Mouse (Mus musculus) heart, embryonic 10.5 days (tissue): ENCODE measurements around the gene Ugt1a10. TPM values are rescaled to one million over a fixed set of nuclear protein-coding genes. Genes with fewer than 3 reads are reported as not detected.

Experiments used
- DNase-seq: peaks from one replicate; pipeline ENCODE4 v3.0.0-alpha.2; 2017; ENCODE audit warnings: low spot score
- H3K27ac ChIP-seq: fragments of 300-500 bp; sonication (generic); 2 replicates; pipeline ENCODE4 v1.5.1; 2016; ENCODE audit warnings: mild to moderate bottlenecking
- H3K27me3 ChIP-seq: fragments of 300-500 bp; sonication (generic); 2 replicates; pipeline ENCODE4 v1.6.1; 2016; ENCODE audit warnings: mild to moderate bottlenecking; ENCODE audit not compliant: poor library complexity, insufficient read depth, severe bottlenecking
- H3K36me3 ChIP-seq: fragments of 300-500 bp; sonication (generic); 2 replicates; pipeline ENCODE4 v1.6.1; 2016; ENCODE audit warnings: mild to moderate bottlenecking, moderate library complexity
- H3K4me1 ChIP-seq: fragments of 300-500 bp; sonication (generic); 2 replicates; pipeline ENCODE4 v1.6.1; 2016; ENCODE audit warnings: mild to moderate bottlenecking
- H3K4me3 ChIP-seq: fragments of 300-500 bp; sonication (generic); 2 replicates; pipeline ENCODE4 v1.5.1; 2016; ENCODE audit warnings: mild to moderate bottlenecking, moderate library complexity
- H3K9me3 ChIP-seq: fragments of 300-500 bp; sonication (generic); 2 replicates; pipeline ENCODE4 v1.6.1; 2016; ENCODE audit warnings: mild to moderate bottlenecking, moderate library complexity
- WGBS: fragments of 180-500 bp; shearing (Covaris S2); methylation state at CpG from one replicate; pipeline ENCODE4 v1.1.7; 2016; 5-methylcytosine and 5-hydroxymethylcytosine counted together
- polyA plus RNA-seq: library from polyadenylated mRNA; unstranded; fragments of >200 nt; fragmentation: Nextera tagmentation; extraction: Ambion mirVana; gene quantifications from 2 replicates; pipeline ENCODE4 v1.2.1, GENCODE M21; 2016

The Ugt1a10 gene
- polyA plus RNA-seq, 1 experiment from 2014 or later = not detected

- 61% methylated on average over 4 of the region's 4 CpGs for WGBS
- H3K36me3 ChIP-seq = no peaks in the 10 kb centered on the region
These were observed 179.0 kb downstream of the Ugt1a10 start for GRCm38 (mm10) chr1:88234248-88234610.

GRCm38 (mm10) chr1:88234646-88235045 is 179.5 kb downstream of the Ugt1a10 start:
- no peak for DNase-seq
- Histone ChIP-seq H3K27ac (no peak overlapping the region), H3K4me3 (no peak overlapping the region), H3K9me3 (peaks cover 96% of the 10 kb centered on the region), H3K36me3 (no peaks in the 10 kb centered on the region), H3K27me3 (no peaks in the 10 kb centered on the region), H3K4me1 (no peaks in the 10 kb centered on the region)
- WGBS = 44% methylated on average over 5 of the region's 5 CpGs

More at GRCm38 (mm10) chr1:88234248-88234610, 179.0 kb downstream of the Ugt1a10 start:
- no peak for DNase-seq
- Histone ChIP-seq H3K9me3 (peaks cover 96% of the 10 kb centered on the region), H3K27me3 (no peaks in the 10 kb centered on the region), H3K27ac (no peak overlapping the region), H3K4me3 (no peak overlapping the region), H3K4me1 (no peaks in the 10 kb centered on the region)

GRCm38 (mm10) chr1:88235046-88235893 is 180.1 kb downstream of the Ugt1a10 start:
- H3K4me3 ChIP-seq = no peak overlapping the region
- no peak overlapping the region for H3K27ac ChIP-seq
- H3K4me1 ChIP-seq = no peaks in the 10 kb centered on the region
- no peaks in the 10 kb centered on the region for H3K36me3 ChIP-seq
- H3K27me3 ChIP-seq = no peaks in the 10 kb centered on the region
- WGBS = 62% methylated on average over 11 of the region's 11 CpGs
- no peak for DNase-seq
- peaks cover 96% of the 10 kb centered on the region for H3K9me3 ChIP-seq

- DNase-seq = no peak
- H3K4me3 ChIP-seq = no peak overlapping the region
- no peaks in the 10 kb centered on the region for H3K36me3 ChIP-seq
- H3K9me3 ChIP-seq = peaks cover 97% of the 10 kb centered on the region
- H3K27me3 ChIP-seq = no peaks in the 10 kb centered on the region
- H3K27ac ChIP-seq = no peak overlapping the region
- H3K4me1 ChIP-seq = no peaks in the 10 kb centered on the region
- 63% methylated on average over 4 of the region's 4 CpGs for WGBS
These were observed 180.8 kb downstream of the Ugt1a10 start for GRCm38 (mm10) chr1:88235894-88236415.

GRCm38 (mm10) chr1:88237311-88237710 is 182.1 kb downstream of the Ugt1a10 start:
- no peaks in the 10 kb centered on the region for H3K27me3 ChIP-seq
- H3K4me1 ChIP-seq = no peaks in the 10 kb centered on the region
- no peak overlapping the region for H3K27ac ChIP-seq
- WGBS = 68% methylated on average over 5 of the region's 5 CpGs
- no peak for DNase-seq
- H3K9me3 ChIP-seq = peaks cover 94% of the 10 kb centered on the region
- H3K36me3 ChIP-seq = no peaks in the 10 kb centered on the region
- no peak overlapping the region for H3K4me3 ChIP-seq

GRCm38 (mm10) chr1:88238771-88239170 is 183.6 kb downstream of the Ugt1a10 start:
- H3K27ac ChIP-seq = no peak overlapping the region
- no peaks in the 10 kb centered on the region for H3K36me3 ChIP-seq
- WGBS = 70% methylated on average over 6 of the region's 6 CpGs
- H3K4me1 ChIP-seq = no peaks in the 10 kb centered on the region
- DNase-seq = no peak
- H3K9me3 ChIP-seq = peaks cover 92% of the 10 kb centered on the region
- no peaks in the 10 kb centered on the region for H3K27me3 ChIP-seq
- no peak overlapping the region for H3K4me3 ChIP-seq

- Histone ChIP-seq H3K4me3 (no peak overlapping the region), H3K4me1 (no peaks in the 10 kb centered on the region), H3K9me3 (peaks cover 90% of the 10 kb centered on the region), H3K27ac (no peak overlapping the region), H3K27me3 (no peaks in the 10 kb centered on the region), H3K36me3 (no peaks in the 10 kb centered on the region)
- 68% methylated on average over 5 of the region's 5 CpGs for WGBS
- no peak for DNase-seq
These were observed 184.9 kb downstream of the Ugt1a10 start for GRCm38 (mm10) chr1:88240072-88240471.

GRCm38 (mm10) chr1:88240579-88240978 is 185.4 kb downstream of the Ugt1a10 start:
- Histone ChIP-seq H3K4me1 (no peaks in the 10 kb centered on the region), H3K9me3 (peaks cover 90% of the 10 kb centered on the region), H3K27ac (no peak overlapping the region), H3K36me3 (no peaks in the 10 kb centered on the region), H3K27me3 (no peaks in the 10 kb centered on the region), H3K4me3 (no peak overlapping the region)
- no peak for DNase-seq
- 64% methylated on average over 4 of the region's 4 CpGs for WGBS

- no peak for DNase-seq
- no peaks in the 10 kb centered on the region for H3K36me3 ChIP-seq
- no peaks in the 10 kb centered on the region for H3K4me1 ChIP-seq
- H3K27ac ChIP-seq = no peak overlapping the region
- H3K9me3 ChIP-seq = peaks cover 92% of the 10 kb centered on the region
- H3K27me3 ChIP-seq = no peaks in the 10 kb centered on the region
- no peak overlapping the region for H3K4me3 ChIP-seq
- 56% methylated on average over 5 of the region's 5 CpGs for WGBS
These were observed 188.7 kb downstream of the Ugt1a10 start for GRCm38 (mm10) chr1:88243861-88244260.

GRCm38 (mm10) chr1:88245881-88246280 is 190.7 kb downstream of the Ugt1a10 start:
- WGBS = 76% methylated on average over 6 of the region's 6 CpGs
- no peak overlapping the region for H3K4me3 ChIP-seq
- H3K9me3 ChIP-seq = peaks cover 92% of the 10 kb centered on the region
- H3K27ac ChIP-seq = no peak overlapping the region
- no peaks in the 10 kb centered on the region for H3K4me1 ChIP-seq
- H3K36me3 ChIP-seq = no peaks in the 10 kb centered on the region
- DNase-seq = no peak
- no peaks in the 10 kb centered on the region for H3K27me3 ChIP-seq

- WGBS = 45% methylated on average over 6 of the region's 6 CpGs
- Histone ChIP-seq H3K27ac (no peak overlapping the region), H3K4me3 (no peak overlapping the region), H3K9me3 (peaks cover 92% of the 10 kb centered on the region), H3K27me3 (no peaks in the 10 kb centered on the region), H3K36me3 (no peaks in the 10 kb centered on the region), H3K4me1 (no peaks in the 10 kb centered on the region)
- DNase-seq = no peak
These were observed 191.2 kb downstream of the Ugt1a10 start for GRCm38 (mm10) chr1:88246386-88246785.

- H3K9me3 ChIP-seq = peaks cover 92% of the 10 kb centered on the region
- no peaks in the 10 kb centered on the region for H3K27me3 ChIP-seq
- no peak overlapping the region for H3K27ac ChIP-seq
- no peaks in the 10 kb centered on the region for H3K4me1 ChIP-seq
- DNase-seq = no peak
- no peak overlapping the region for H3K4me3 ChIP-seq
- no peaks in the 10 kb centered on the region for H3K36me3 ChIP-seq
- WGBS = 46% methylated on average over 2 of the region's 2 CpGs
These were observed 192.5 kb downstream of the Ugt1a10 start for GRCm38 (mm10) chr1:88247660-88248059.

- WGBS = 71% methylated on average over 4 of the region's 4 CpGs
- Histone ChIP-seq H3K4me3 (no peak overlapping the region), H3K36me3 (no peaks in the 10 kb centered on the region), H3K4me1 (no peaks in the 10 kb centered on the region), H3K27ac (no peak overlapping the region), H3K27me3 (no peaks in the 10 kb centered on the region), H3K9me3 (peaks cover 94% of the 10 kb centered on the region)
- DNase-seq = no peak
These were observed 193.5 kb downstream of the Ugt1a10 start for GRCm38 (mm10) chr1:88248658-88249057.
